Mouse (Mus musculus): Measurements from ENCODE around the gene Samd4. TPM values are rescaled to one million over a fixed set of nuclear protein-coding genes. Genes with fewer than 3 reads are reported as not detected.

The Samd4 gene
- polyA plus RNA-seq, 1 experiment: 54.3 TPM

GRCm38 (mm10) chr14:46959831-46960230, 77.2 kb downstream of the Samd4 start:
- no peak for TF ChIP-seq CTCF (IDR thresholded peaks at IDR 0.05; ENCODE audit: borderline replicate concordance, insufficient read depth, low read length)
- TF ChIP-seq POLR2A (IDR thresholded peaks at IDR 0.05; ENCODE audit: low read depth, low read length): no peak
- peaks cover 20% of the 10 kb centered on the region for H3K4me1 ChIP-seq (ENCODE audit: control insufficient read depth, insufficient read depth, low read length)
- no peak overlapping the region for H3K4me3 ChIP-seq (ENCODE audit: insufficient read depth, low read length)
- no peak overlapping the region for H3K27ac ChIP-seq (ENCODE audit: insufficient read depth, low read length)

- Histone ChIP-seq H3K27ac (ENCODE audit: insufficient read depth, low read length) (no peak overlapping the region), H3K4me1 (ENCODE audit: control insufficient read depth, insufficient read depth, low read length) (peaks cover 27% of the 10 kb centered on the region), H3K4me3 (ENCODE audit: insufficient read depth, low read length) (no peak overlapping the region)
- TF ChIP-seq POLR2A (IDR thresholded peaks at IDR 0.05; ENCODE audit: low read depth, low read length) (no peak), CTCF (IDR thresholded peaks at IDR 0.05; ENCODE audit: borderline replicate concordance, insufficient read depth, low read length) (no peak)
Observed at GRCm38 (mm10) chr14:46962832-46963231, 80.2 kb downstream of the Samd4 start.

GRCm38 (mm10) chr14:46964074-46964872, 81.6 kb downstream of the Samd4 start:
- no peak overlapping the region for H3K4me3 ChIP-seq (ENCODE audit: insufficient read depth, low read length)
- peak overlapping the region; percentile 99; the same call in 1 of the 2 replicates for H3K27ac ChIP-seq (ENCODE audit: insufficient read depth, low read length)
- TF ChIP-seq POLR2A (IDR thresholded peaks at IDR 0.05; ENCODE audit: low read depth, low read length) (no peak), CTCF (IDR thresholded peaks at IDR 0.05; ENCODE audit: borderline replicate concordance, insufficient read depth, low read length) (no peak)
- H3K4me1 ChIP-seq (ENCODE audit: control insufficient read depth, insufficient read depth, low read length): peaks cover 24% of the 10 kb centered on the region

GRCm38 (mm10) chr14:46966206-46966605, 83.6 kb downstream of the Samd4 start:
- H3K4me1 ChIP-seq (ENCODE audit: control insufficient read depth, insufficient read depth, low read length): peaks cover 29% of the 10 kb centered on the region
- peak overlapping the region; percentile 33 for H3K4me3 ChIP-seq (ENCODE audit: insufficient read depth, low read length)
- peak overlapping the region; percentile 99 for H3K27ac ChIP-seq (ENCODE audit: insufficient read depth, low read length)
- TF ChIP-seq CTCF (IDR thresholded peaks at IDR 0.05; ENCODE audit: borderline replicate concordance, insufficient read depth, low read length) (no peak), POLR2A (IDR thresholded peaks at IDR 0.05; ENCODE audit: low read depth, low read length) (0 out of 2 replicates have a peak, but pooled peaks have one; percentile 19)

GRCm38 (mm10) chr14:46968046-46968445, 85.4 kb downstream of the Samd4 start:
- Histone ChIP-seq H3K4me3 (ENCODE audit: insufficient read depth, low read length) (no peak overlapping the region), H3K4me1 (ENCODE audit: control insufficient read depth, insufficient read depth, low read length) (peaks cover 29% of the 10 kb centered on the region), H3K27ac (ENCODE audit: insufficient read depth, low read length) (peak overlapping the region; percentile 92; the same call in 1 of the 2 replicates)
- TF ChIP-seq CTCF (IDR thresholded peaks at IDR 0.05; ENCODE audit: borderline replicate concordance, insufficient read depth, low read length): no peak
- no peak for TF ChIP-seq POLR2A (IDR thresholded peaks at IDR 0.05; ENCODE audit: low read depth, low read length)

- no peak overlapping the region for H3K27ac ChIP-seq (ENCODE audit: insufficient read depth, low read length)
Observed at GRCm38 (mm10) chr14:46970673-46971072, 88.0 kb downstream of the Samd4 start.

GRCm38 (mm10) chr14:46971802-46972201, 89.1 kb downstream of the Samd4 start:
- Histone ChIP-seq H3K27ac (ENCODE audit: insufficient read depth, low read length) (no peak overlapping the region), H3K4me3 (ENCODE audit: insufficient read depth, low read length) (no peak overlapping the region), H3K4me1 (ENCODE audit: control insufficient read depth, insufficient read depth, low read length) (peaks cover 22% of the 10 kb centered on the region)
- TF ChIP-seq CTCF (IDR thresholded peaks at IDR 0.05; ENCODE audit: borderline replicate concordance, insufficient read depth, low read length): no peak
- no peak for TF ChIP-seq POLR2A (IDR thresholded peaks at IDR 0.05; ENCODE audit: low read depth, low read length)

More at GRCm38 (mm10) chr14:46970673-46971072, 88.0 kb downstream of the Samd4 start:
- H3K4me1 ChIP-seq (ENCODE audit: control insufficient read depth, insufficient read depth, low read length): peaks cover 25% of the 10 kb centered on the region
- no peak overlapping the region for H3K4me3 ChIP-seq (ENCODE audit: insufficient read depth, low read length)
- TF ChIP-seq POLR2A (IDR thresholded peaks at IDR 0.05; ENCODE audit: low read depth, low read length): no peak
- no peak for TF ChIP-seq CTCF (IDR thresholded peaks at IDR 0.05; ENCODE audit: borderline replicate concordance, insufficient read depth, low read length)

- H3K27ac ChIP-seq (ENCODE audit: insufficient read depth, low read length): no peak overlapping the region
- TF ChIP-seq POLR2A (IDR thresholded peaks at IDR 0.05; ENCODE audit: low read depth, low read length) (no peak), CTCF (IDR thresholded peaks at IDR 0.05; ENCODE audit: borderline replicate concordance, insufficient read depth, low read length) (no peak)
Observed at GRCm38 (mm10) chr14:46974874-46975273, 92.2 kb downstream of the Samd4 start.

GRCm38 (mm10) chr14:46975969-46976368, 93.3 kb downstream of the Samd4 start:
- TF ChIP-seq CTCF (IDR thresholded peaks at IDR 0.05; ENCODE audit: borderline replicate concordance, insufficient read depth, low read length): no peak
- no peak for TF ChIP-seq POLR2A (IDR thresholded peaks at IDR 0.05; ENCODE audit: low read depth, low read length)
- H3K4me1 ChIP-seq (ENCODE audit: control insufficient read depth, insufficient read depth, low read length): peaks cover 11% of the 10 kb centered on the region

More at GRCm38 (mm10) chr14:46974874-46975273, 92.2 kb downstream of the Samd4 start:
- no peak overlapping the region for H3K4me3 ChIP-seq (ENCODE audit: insufficient read depth, low read length)
- H3K4me1 ChIP-seq (ENCODE audit: control insufficient read depth, insufficient read depth, low read length): peaks cover 9% of the 10 kb centered on the region

GRCm38 (mm10) chr14:46976712-46977111, 94.1 kb downstream of the Samd4 start:
- no peak for TF ChIP-seq CTCF (IDR thresholded peaks at IDR 0.05; ENCODE audit: borderline replicate concordance, insufficient read depth, low read length)
- TF ChIP-seq POLR2A (IDR thresholded peaks at IDR 0.05; ENCODE audit: low read depth, low read length): no peak
- no peak overlapping the region for H3K4me3 ChIP-seq (ENCODE audit: insufficient read depth, low read length)

More at GRCm38 (mm10) chr14:46975969-46976368, 93.3 kb downstream of the Samd4 start:
- no peak overlapping the region for H3K4me3 ChIP-seq (ENCODE audit: insufficient read depth, low read length)
- H3K27ac ChIP-seq (ENCODE audit: insufficient read depth, low read length): no peak overlapping the region

More at GRCm38 (mm10) chr14:46976712-46977111, 94.1 kb downstream of the Samd4 start:
- Histone ChIP-seq H3K4me1 (ENCODE audit: control insufficient read depth, insufficient read depth, low read length) (peaks cover 16% of the 10 kb centered on the region), H3K27ac (ENCODE audit: insufficient read depth, low read length) (no peak overlapping the region)
